Mouse (Mus musculus) spleen, adult 2 months (tissue): ENCODE measurements around the gene Armc9.

Source experiments
- CTCF ChIP-seq: fragments of 200-500 bp; IDR thresholded peaks from 2 replicates; pipeline ENCODE4 v1.5.1; 2011; ENCODE audit warnings: mild to moderate bottlenecking, inconsistent platforms; ENCODE audit not compliant: insufficient read depth, insufficient read length, insufficient replicate concordance; ENCODE audit errors: extremely low read depth
- POLR2A ChIP-seq: fragments of 200-500 bp; IDR thresholded peaks from 2 replicates; pipeline ENCODE4 v1.6.1; 2011; ENCODE audit warnings: low read depth, low read length, inconsistent platforms

DNA sequence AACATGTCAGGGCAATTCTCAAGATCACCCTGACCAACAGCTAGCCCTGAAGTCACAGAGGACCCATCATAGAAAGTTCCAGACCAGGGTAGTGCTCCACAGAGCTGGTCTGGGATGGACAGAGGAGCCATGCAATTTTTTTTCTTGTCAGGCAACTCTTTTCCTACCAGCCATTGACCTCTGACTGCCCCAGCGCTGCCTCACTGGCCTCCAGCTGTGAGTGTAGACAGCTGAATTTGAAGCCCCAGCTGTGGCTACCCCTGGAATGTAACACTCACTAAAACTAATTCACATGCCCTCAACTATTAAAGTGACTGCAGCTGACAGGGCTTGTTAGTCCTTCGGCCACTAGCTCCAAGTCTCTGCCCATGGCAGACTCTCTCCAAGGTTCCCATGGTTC lies 145.5 kb downstream of the Armc9 start:
- TF ChIP-seq POLR2A (no peak), CTCF (no peak)
